In genomic region chr11:84764527-84764961, GRCm38 (mm10) we compare ENCODE assay signal across 9 mouse cellular contexts. TPM values are rescaled to one million over a fixed set of nuclear protein-coding genes. Genes with fewer than 3 reads are reported as not detected.
A peak's percentile ranks its signal among the peaks of the same experiment; 100 is the strongest.
DNase-seq lines count a peak whose midpoint lies in the region; ATAC-seq and TF ChIP-seq lines count a peak whose summit lies in the region.
"Had no signal": no experiment of that assay in that cellular context is flagged by ENCODE, and none has a peak within 500 bp of the region (broad histone marks: within the 10 kb centered on the region; RNA-seq: fewer than 3 reads in every experiment).

No protein-coding gene starts in this region.

- H3K4me2 ChIP-seq in heart, embryonic 12.5 days, result peak overlapping the region; percentile 61
- peak overlapping the region; percentile 39 for H3K4me2 ChIP-seq in kidney, embryonic 16.5 days (replicated peaks; ENCODE audit: low read depth, low read length)
- H3K4me2 ChIP-seq: liver, embryonic 15.5 days had no signal

- H3K27ac ChIP-seq in ES-Bruce4 (ENCODE audit: insufficient read depth, low read length), result no peak overlapping the region
- H3K27ac ChIP-seq in heart, embryonic 12.5 days (ENCODE audit: poor library complexity, severe bottlenecking), result peak overlapping the region; percentile 72
- no peak overlapping the region for H3K27ac ChIP-seq in kidney, embryonic 16.5 days (ENCODE audit: low read length)
- H3K27ac ChIP-seq: liver, embryonic 15.5 days had no signal

- no peak for TF ChIP-seq POLR2A in ES-Bruce4 (IDR thresholded peaks at IDR 0.05; ENCODE audit: insufficient read depth, low read length)

- H3K9ac ChIP-seq in ES-Bruce4 (ENCODE audit: low read depth, poor library complexity, severe bottlenecking), result peak overlapping the region; percentile 33; the same call in 1 of the 2 replicates
- peak overlapping the region; percentile 48 for H3K9ac ChIP-seq in heart, embryonic 12.5 days
- H3K9ac ChIP-seq in kidney, embryonic 16.5 days (replicated peaks; ENCODE audit: low read length), result peak overlapping the region; percentile 47
- H3K9ac ChIP-seq: liver, embryonic 15.5 days had no signal

- no peaks in the 10 kb centered on the region for H3K4me1 ChIP-seq in ES-Bruce4 (ENCODE audit: control insufficient read depth, insufficient read depth, low read length)
- peaks cover 33% of the 10 kb centered on the region for H3K4me1 ChIP-seq in heart, embryonic 12.5 days (replicated peaks)
- H3K4me1 ChIP-seq in kidney, embryonic 16.5 days (ENCODE audit: insufficient read depth, low read length), result peaks cover 19% of the 10 kb centered on the region
- H3K4me1 ChIP-seq: liver, embryonic 15.5 days had no signal

- 0 out of 2 replicates have a peak overlapping the region, but pooled peaks have one; percentile 4 for H3K4me3 ChIP-seq in ES-Bruce4 (ENCODE audit: low read depth, low read length)
- peak overlapping the region; percentile 22 for H3K4me3 ChIP-seq in heart, embryonic 12.5 days
- H3K4me3 ChIP-seq in kidney, embryonic 16.5 days (ENCODE audit: low read length), result 0 out of 2 replicates have a peak overlapping the region, but pooled peaks have one; percentile 4
- H3K4me3 ChIP-seq: liver, embryonic 15.5 days had no signal

- H3K9me3 ChIP-seq in ES-Bruce4 (replicated peaks; ENCODE audit: control insufficient read depth, insufficient read depth, low read length, poor library complexity, severe bottlenecking), result no peaks in the 10 kb centered on the region
- H3K9me3 ChIP-seq in heart, embryonic 12.5 days (replicated peaks), result no peaks in the 10 kb centered on the region
- H3K9me3 ChIP-seq in kidney, embryonic 16.5 days (ENCODE audit: low read length), result no peaks in the 10 kb centered on the region
- H3K9me3 ChIP-seq: liver, embryonic 15.5 days had no signal

- no peak for TF ChIP-seq CTCF in ES-Bruce4 (IDR thresholded peaks at IDR 0.05; ENCODE audit: low read depth, low read length)

- no peak for TF ChIP-seq EP300 in ES-Bruce4 (IDR thresholded peaks at IDR 0.05; ENCODE audit: insufficient read depth, low read depth, low read length)

- no peaks in the 10 kb centered on the region for H3K36me3 ChIP-seq in ES-Bruce4 (ENCODE audit: control insufficient read depth, insufficient read depth, low read length, poor library complexity, severe bottlenecking)
- no peaks in the 10 kb centered on the region for H3K36me3 ChIP-seq in heart, embryonic 12.5 days
- no peaks in the 10 kb centered on the region for H3K36me3 ChIP-seq in kidney, embryonic 16.5 days (ENCODE audit: insufficient read depth, low read length)
- H3K36me3 ChIP-seq: liver, embryonic 15.5 days had no signal

- peak; percentile 39 to 62 for DNase-seq in adrenal gland, postnatal 36 days
- peak; percentile 3 for DNase-seq in ovary, adult 18-20 months (ENCODE audit: low spot score)
- DNase-seq in layer of hippocampus, postnatal 25 days (ENCODE audit: extremely low spot score in 1 of 2, low spot score in 1 of 2), result no peak
- DNase-seq in right cerebral cortex, postnatal 25 days, result no peak

- no peaks in the 10 kb centered on the region for H3K27me3 ChIP-seq in ES-Bruce4 (ENCODE audit: control insufficient read depth, insufficient read depth, low read length, poor library complexity, severe bottlenecking)
- H3K27me3 ChIP-seq in heart, embryonic 12.5 days (replicated peaks), result peaks cover 26% of the 10 kb centered on the region
- H3K27me3 ChIP-seq in kidney, embryonic 16.5 days (ENCODE audit: insufficient read depth, low read length), result peaks cover 20% of the 10 kb centered on the region

- 2% methylated on average over 21 of the region's 21 CpGs for WGBS in heart, embryonic 12.5 days
- WGBS in kidney, embryonic 16.5 days, result 2% methylated on average over 21 of the region's 21 CpGs

- ATAC-seq in heart, embryonic 12.5 days (ENCODE audit: insufficient number of reproducible peaks, low FRiP score), result no peak
- ATAC-seq in kidney, embryonic 16.5 days (ENCODE audit: low FRiP score, low TSS enrichment), result peak; percentile 90
- no peak for ATAC-seq in megakaryocyte-erythroid progenitor cell, adult 5-6 weeks (replicated peaks; ENCODE audit: low FRiP score, low TSS enrichment, poor library complexity, severe bottlenecking)

RNA-seq across cellular contexts. Expression of gene Mrm1, which starts 54.8 kb away (rescaled TPM):
- polyA plus RNA-seq in ES-Bruce4 (2011; ENCODE audit: insufficient read depth, insufficient read length, low read depth, missing spikeins), result 9.1 and 10.3 TPM in 2 replicates
- total RNA-seq in adrenal gland, postnatal 36 days (2021), result 10 to 100 TPM; 14.7 to 22.1 TPM
- polyA plus RNA-seq in heart, embryonic 12.5 days (2016; fragmentation: Nextera tagmentation; extraction: Ambion mirVana), result 12.9 and 17.3 TPM in 2 replicates
- 12.3 and 15.5 TPM in 2 replicates for polyA plus RNA-seq in kidney, embryonic 16.5 days (2015; fragmentation: Nextera tagmentation; extraction: Ambion mirVana)
- 10 to 100 TPM; 11.4 to 12.2 TPM for total RNA-seq in layer of hippocampus, postnatal 25 days (2021)
- total RNA-seq in megakaryocyte-erythroid progenitor cell, adult 5-6 weeks (2014; fragmentation: Nextera tagmentation), result 15.6 and 20.8 TPM in 2 replicates
- 7.3 and 10.7 TPM in 2 replicates for total RNA-seq in megakaryocyte-erythroid progenitor cell, adult 5-6 weeks (2017)

Comparison
In these comparisons a context has a peak if more than half of its experiments do, and no peak if none do; other contexts are left out.
1. DNase-seq: peak in adrenal gland, postnatal 36 days (2 of 2) and ovary, adult 18-20 months (single experiment); none in layer of hippocampus, postnatal 25 days (0 of 2) and right cerebral cortex, postnatal 25 days (single experiment).
2. Peak in every context shown above with its lines, with median percentiles within 50 percentile points of each other: H3K4me3 ChIP-seq and H3K9ac ChIP-seq.